Mouse (Mus musculus) spleen, adult 2 months (tissue): ENCODE measurements around the gene Bean1.

Source experiments
- CTCF ChIP-seq: fragments of 200-500 bp; IDR thresholded peaks from 2 replicates; pipeline ENCODE4 v1.5.1; 2011; ENCODE audit warnings: mild to moderate bottlenecking, inconsistent platforms; ENCODE audit not compliant: insufficient read depth, insufficient read length, insufficient replicate concordance; ENCODE audit errors: extremely low read depth
- POLR2A ChIP-seq: fragments of 200-500 bp; IDR thresholded peaks from 2 replicates; pipeline ENCODE4 v1.6.1; 2011; ENCODE audit warnings: low read depth, low read length, inconsistent platforms

GRCm38 (mm10) chr8:104247908-104248275, 77.7 kb downstream of the Bean1 start:
- TF ChIP-seq POLR2A: no peak
- TF ChIP-seq CTCF: no peak
